Mouse (Mus musculus) lung, postnatal 0 days (tissue): ENCODE results near the gene Cpt1c.

ENCODE experiments used
- CTCF ChIP-seq: IDR thresholded peaks from 2 replicates; pipeline ENCODE4 v1.5.1; 2016; ENCODE audit warnings: antibody characterized with exemption, mild to moderate bottlenecking
- EP300 ChIP-seq: IDR thresholded peaks from 2 replicates; pipeline ENCODE4 v1.6.1; 2016; ENCODE audit warnings: antibody characterized with exemption, mild to moderate bottlenecking, control low read depth

DNA sequence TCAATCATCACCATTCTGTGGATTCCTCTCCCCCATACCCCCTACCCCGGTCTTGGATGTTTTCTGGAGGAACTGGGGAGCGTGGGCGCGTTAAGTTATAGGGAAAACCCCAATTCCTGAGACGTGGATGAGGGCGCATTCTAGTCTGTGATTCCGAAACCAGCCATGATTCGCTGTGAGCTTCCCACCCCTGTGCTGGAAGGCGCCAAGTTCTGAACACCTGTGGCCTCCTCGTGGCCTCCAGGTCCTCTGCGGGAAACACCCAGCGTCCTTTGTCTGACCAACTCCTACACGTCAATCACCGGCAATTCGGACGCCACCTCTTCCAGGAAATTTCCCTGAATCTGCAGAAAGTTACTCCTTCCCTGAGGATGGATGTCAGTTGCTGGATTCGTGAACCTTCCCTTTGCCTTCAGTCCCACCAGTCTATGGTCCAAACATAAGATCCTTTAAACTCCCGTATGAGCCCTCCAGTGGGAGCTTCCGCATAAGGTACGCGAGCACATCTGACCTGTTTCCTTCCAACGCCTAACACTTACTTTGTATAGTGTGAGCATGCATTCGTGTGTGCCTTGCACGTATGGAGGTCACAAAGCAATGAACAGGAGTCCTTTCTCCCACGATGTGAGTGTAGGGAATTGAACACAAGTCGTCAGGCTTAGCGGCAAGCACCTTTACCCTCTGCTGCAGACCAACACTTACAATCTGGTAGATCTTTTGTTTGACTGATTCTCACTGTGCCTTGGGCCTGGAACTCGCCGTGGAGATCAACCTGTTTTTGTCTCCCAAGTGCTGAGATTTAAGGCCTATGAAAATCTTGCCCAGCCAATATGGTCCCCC lies 12.4 kb upstream of the Cpt1c start:
- TF ChIP-seq CTCF: peak; percentile 25; the same call in 1 of the 2 replicates
- TF ChIP-seq EP300: no peak
